Mouse (Mus musculus): ENCODE measurements at regions not wholly inside any gene's neighbourhood (a gene's known extent, or its start where the extent isn't known, plus 50 kb on each side); places are given as distances from the start of the nearest gene placed in this dataset.

- H3K27ac ChIP-seq: no peak overlapping the region
- H3K9me3 ChIP-seq: no peaks in the 10 kb centered on the region
- H3K27me3 ChIP-seq (replicated peaks): no peaks in the 10 kb centered on the region
- 66% methylated on average over 2 of the region's 2 CpGs for WGBS
- ATAC-seq (replicated peaks): 0 out of 2 replicates have a peak, but pooled peaks have one; percentile 48
- H3K9ac ChIP-seq: no peak overlapping the region
- no peaks in the 10 kb centered on the region for H3K4me1 ChIP-seq
- no peaks in the 10 kb centered on the region for H3K36me3 ChIP-seq (replicated peaks)
- H3K4me2 ChIP-seq: no peak overlapping the region
- no peak overlapping the region for H3K4me3 ChIP-seq
Observed at GRCm38 (mm10) chr8:50592899-50593454, 1749.2 kb upstream of the Tenm3 start.
